Mouse (Mus musculus): Measurements from ENCODE around the gene Cfdp1. TPM values are rescaled to one million over a fixed set of nuclear protein-coding genes. Genes with fewer than 3 reads are reported as not detected.

Cfdp1 gene
- polyA plus RNA-seq, 1 experiment, result 97.6 TPM

DNA sequence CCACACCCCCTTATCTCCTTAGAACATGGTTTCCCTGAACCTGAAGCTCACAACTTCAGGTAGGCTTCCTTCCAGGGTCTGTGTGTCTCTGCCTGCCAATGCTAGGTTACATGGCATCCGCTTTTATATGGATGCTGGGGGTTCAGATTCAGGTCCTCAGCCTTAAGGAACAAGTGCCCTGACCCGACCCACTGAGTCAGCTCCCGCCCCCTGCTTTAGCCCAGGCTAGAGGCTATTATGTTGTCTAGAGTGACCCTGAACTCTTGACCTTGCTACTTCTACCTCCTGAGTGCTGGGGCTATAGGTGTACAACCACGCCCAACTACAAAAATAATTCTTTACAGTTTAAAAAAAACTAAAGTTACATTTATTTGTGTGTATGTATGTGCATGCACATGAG is 39.0 kb downstream of the Cfdp1 start:
- DNase-seq (ENCODE audit: low read depth), result no peak
- TF ChIP-seq POLR2A (IDR thresholded peaks at IDR 0.05; ENCODE audit: borderline replicate concordance, extremely low read depth, insufficient read depth, insufficient read length, poor library complexity, severe bottlenecking) (no peak), CTCF (IDR thresholded peaks at IDR 0.05; ENCODE audit: borderline replicate concordance, extremely low read depth, insufficient read depth, insufficient read length) (no peak)

DNA sequence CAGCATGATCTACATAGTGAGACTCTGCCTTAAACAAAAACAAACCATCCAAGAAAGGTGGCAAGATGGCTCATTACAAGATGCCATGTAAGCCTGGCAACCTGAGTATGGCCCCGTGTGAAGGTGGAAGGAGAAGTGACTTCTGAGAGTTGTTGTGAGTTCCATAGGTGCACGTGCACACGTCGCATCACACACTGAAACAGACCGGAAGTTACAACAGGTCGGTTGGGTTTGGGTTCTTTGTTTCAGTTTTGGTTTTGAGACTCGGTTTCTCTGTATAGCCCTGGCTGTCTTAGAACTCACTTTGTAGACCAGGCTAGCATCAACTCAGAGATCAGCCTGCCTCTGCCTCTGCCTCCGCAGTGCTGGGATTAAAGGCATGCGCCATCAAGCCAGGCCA is 40.3 kb downstream of the Cfdp1 start:
- TF ChIP-seq CTCF (IDR thresholded peaks at IDR 0.05; ENCODE audit: borderline replicate concordance, extremely low read depth, insufficient read depth, insufficient read length) (no peak), POLR2A (IDR thresholded peaks at IDR 0.05; ENCODE audit: borderline replicate concordance, extremely low read depth, insufficient read depth, insufficient read length, poor library complexity, severe bottlenecking) (no peak)
- DNase-seq (ENCODE audit: low read depth), result no peak

DNA sequence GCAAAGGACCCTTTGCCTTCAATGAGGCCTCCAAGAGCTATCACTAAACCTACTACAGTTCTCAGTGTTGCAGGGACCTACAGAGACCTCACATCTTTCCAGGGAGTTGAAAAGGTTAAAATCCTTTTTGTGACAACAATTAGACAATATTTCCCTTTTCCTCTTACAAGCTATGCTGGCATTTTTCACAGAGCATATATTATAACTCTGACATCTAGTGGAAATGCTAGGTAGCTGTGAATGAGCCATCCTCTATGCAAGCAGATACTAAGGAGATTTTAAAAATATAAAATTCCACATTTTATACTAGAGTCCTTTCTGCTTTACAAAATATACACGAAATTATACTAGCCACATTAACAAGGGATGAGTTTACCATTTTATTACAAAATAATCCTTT is 41.3 kb downstream of the Cfdp1 start:
- TF ChIP-seq CTCF (IDR thresholded peaks at IDR 0.05; ENCODE audit: borderline replicate concordance, extremely low read depth, insufficient read depth, insufficient read length), result no peak
- no peak for TF ChIP-seq POLR2A (IDR thresholded peaks at IDR 0.05; ENCODE audit: borderline replicate concordance, extremely low read depth, insufficient read depth, insufficient read length, poor library complexity, severe bottlenecking)
- DNase-seq (ENCODE audit: low read depth), result peak; percentile 65

DNA sequence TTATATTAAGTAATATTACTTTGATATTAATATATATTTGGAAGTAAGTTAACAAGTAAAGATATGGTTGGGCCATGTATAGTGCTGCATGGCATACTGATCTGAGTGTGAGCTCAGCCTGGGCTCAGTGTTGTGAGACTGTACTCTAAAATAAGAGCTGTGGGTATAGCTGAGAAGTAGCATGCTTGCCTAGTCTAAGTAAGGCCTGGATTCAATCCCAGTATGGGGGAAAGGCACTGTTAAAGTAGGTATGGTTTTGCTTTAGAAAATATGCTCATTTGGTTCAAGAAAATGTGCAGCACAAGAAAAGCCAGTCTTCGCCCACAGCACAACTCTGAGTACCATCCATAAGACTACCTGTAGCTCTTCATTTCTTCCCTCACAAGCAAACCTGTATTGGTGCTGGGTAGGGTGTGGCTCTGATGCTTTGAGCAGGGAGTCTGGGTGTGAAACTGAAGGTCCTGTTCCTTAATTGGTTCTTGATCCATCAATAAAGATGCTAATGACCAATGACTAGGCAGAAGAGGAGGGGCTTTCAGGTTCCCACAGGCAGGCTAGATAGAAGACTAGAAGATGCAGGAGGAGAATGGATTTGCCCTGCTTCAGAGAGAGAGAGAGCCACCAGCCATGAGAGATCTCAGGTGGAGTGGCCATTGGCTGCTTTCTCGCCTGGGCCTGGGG is 43.3 kb downstream of the Cfdp1 start:
- TF ChIP-seq POLR2A (IDR thresholded peaks at IDR 0.05; ENCODE audit: borderline replicate concordance, extremely low read depth, insufficient read depth, insufficient read length, poor library complexity, severe bottlenecking) (no peak), CTCF (IDR thresholded peaks at IDR 0.05; ENCODE audit: borderline replicate concordance, extremely low read depth, insufficient read depth, insufficient read length) (no peak)
- DNase-seq (ENCODE audit: low read depth), result peak; percentile 32

DNA sequence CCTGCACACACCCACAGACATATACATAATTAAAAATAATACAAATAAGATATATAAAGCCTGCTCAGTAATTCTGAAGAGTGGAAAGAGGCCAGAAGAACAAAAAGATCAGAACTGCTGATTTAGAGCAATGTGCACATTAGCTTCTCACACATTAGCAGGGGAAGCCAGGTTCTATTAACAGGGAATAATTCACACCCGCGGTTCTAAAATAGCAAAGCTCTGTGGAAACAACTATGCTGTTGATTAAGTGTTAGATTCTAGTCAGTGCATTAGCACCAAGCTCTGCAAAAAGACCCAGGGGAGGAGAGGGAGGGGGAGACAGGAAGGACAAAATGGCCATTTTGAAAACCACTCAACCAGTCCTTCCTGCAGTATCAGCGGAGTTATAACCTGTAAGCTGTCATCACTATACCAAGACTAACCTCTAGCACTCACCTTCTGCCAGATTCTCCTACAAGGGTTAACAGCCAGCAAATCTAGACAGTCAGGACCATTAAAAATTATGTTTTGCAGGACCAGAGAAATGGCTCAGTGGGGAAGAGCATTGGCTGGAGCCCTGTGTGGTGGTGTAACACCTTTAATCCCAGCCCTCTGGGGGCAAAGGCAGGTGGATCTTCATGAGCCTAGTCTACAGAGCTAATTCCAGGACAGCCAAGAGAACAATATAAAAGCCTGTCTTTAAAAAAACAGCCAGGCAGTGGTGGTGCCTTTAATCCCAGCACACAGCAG is 45.0 kb downstream of the Cfdp1 start:
- DNase-seq (ENCODE audit: low read depth), result peak; percentile 71

DNA sequence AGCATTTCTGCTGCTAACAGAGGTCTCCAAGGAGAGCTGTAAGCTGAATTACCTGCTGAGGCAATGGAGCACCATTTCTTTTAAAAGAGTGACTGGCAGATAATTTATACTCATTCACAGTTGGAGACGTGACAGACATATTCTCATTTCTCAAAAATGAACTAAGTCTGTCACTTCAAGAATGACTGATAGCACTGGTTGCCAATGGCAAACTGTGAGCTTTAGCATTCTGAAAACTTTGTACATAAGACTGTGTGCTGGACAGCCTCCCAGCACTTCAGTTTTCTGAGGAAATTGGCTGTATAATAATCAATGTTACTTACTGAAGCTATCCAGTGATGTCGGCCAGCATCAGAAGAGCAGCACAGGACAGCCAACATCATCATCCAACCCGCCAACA is 46.1 kb downstream of the Cfdp1 start:
- TF ChIP-seq POLR2A (IDR thresholded peaks at IDR 0.05; ENCODE audit: borderline replicate concordance, extremely low read depth, insufficient read depth, insufficient read length, poor library complexity, severe bottlenecking), result no peak
- peak; percentile 51 for DNase-seq (ENCODE audit: low read depth)

More for the DNA sequence above, 45.0 kb downstream of the Cfdp1 start:
- no peak for TF ChIP-seq CTCF (IDR thresholded peaks at IDR 0.05; ENCODE audit: borderline replicate concordance, extremely low read depth, insufficient read depth, insufficient read length)
- TF ChIP-seq POLR2A (IDR thresholded peaks at IDR 0.05; ENCODE audit: borderline replicate concordance, extremely low read depth, insufficient read depth, insufficient read length, poor library complexity, severe bottlenecking), result no peak

DNA sequence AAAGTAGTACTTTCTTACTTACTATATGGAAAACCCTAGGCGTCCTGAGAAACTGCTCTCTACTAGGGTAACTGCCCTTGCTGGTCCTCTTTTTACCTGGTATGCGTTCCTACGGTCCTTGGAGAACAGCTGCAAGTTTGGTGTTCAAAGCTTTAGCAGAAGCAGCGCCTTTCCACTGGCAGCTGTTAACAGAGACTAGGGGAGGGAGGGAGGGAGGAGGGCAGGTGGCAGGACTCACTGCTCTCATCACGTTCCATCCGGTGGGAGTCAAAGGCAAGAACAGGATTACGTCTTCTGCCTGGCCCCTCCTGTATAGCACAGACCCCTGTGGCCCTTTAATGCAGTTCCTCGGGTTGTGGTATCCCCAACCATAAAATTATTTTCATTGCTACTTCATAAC is 50.7 kb downstream of the Cfdp1 start:
- DNase-seq (ENCODE audit: low read depth), result no peak
- no peak for TF ChIP-seq POLR2A (IDR thresholded peaks at IDR 0.05; ENCODE audit: borderline replicate concordance, extremely low read depth, insufficient read depth, insufficient read length, poor library complexity, severe bottlenecking)
- no peak for TF ChIP-seq CTCF (IDR thresholded peaks at IDR 0.05; ENCODE audit: borderline replicate concordance, extremely low read depth, insufficient read depth, insufficient read length)

DNA sequence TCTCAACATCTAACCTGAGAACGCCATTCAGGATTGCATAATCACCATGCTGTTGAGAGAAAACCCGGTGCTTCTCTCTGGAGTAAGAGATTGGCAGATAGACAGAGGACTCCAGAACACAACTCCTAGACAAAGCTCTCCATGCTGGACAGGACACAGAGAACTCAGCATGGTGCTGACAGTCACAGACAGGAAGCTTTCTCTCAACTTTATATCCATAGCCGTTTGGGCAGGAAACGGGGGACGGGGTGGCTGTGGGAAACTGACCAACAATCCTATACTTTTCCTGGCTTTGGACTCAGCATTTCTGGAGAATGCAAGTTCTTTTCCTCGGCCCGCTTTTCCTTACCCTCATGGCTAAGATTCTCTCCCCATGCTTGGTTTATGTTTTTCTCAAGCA is 51.8 kb downstream of the Cfdp1 start:
- TF ChIP-seq CTCF (IDR thresholded peaks at IDR 0.05; ENCODE audit: borderline replicate concordance, extremely low read depth, insufficient read depth, insufficient read length) (no peak), POLR2A (IDR thresholded peaks at IDR 0.05; ENCODE audit: borderline replicate concordance, extremely low read depth, insufficient read depth, insufficient read length, poor library complexity, severe bottlenecking) (no peak)
- no peak for DNase-seq (ENCODE audit: low read depth)

DNA sequence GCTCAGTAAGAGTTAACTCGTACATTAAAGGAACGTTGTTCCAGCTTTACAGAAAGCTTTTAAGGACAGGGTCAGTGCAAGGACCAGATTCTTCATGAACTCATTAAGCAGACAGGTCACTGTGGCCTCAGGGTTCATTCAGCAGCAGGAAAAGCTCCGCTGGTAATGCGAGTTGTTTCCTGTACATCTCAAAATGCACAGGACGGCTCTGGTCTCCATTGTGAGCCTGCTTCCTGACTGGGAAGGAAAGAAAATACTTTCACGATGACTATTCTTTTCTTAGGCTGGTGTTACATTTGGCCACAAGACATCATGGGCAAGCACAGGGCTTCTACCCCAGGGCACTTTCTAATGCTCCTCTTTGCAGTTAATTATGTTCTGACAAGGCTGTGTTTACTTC is 52.6 kb downstream of the Cfdp1 start:
- no peak for TF ChIP-seq CTCF (IDR thresholded peaks at IDR 0.05; ENCODE audit: borderline replicate concordance, extremely low read depth, insufficient read depth, insufficient read length)

DNA sequence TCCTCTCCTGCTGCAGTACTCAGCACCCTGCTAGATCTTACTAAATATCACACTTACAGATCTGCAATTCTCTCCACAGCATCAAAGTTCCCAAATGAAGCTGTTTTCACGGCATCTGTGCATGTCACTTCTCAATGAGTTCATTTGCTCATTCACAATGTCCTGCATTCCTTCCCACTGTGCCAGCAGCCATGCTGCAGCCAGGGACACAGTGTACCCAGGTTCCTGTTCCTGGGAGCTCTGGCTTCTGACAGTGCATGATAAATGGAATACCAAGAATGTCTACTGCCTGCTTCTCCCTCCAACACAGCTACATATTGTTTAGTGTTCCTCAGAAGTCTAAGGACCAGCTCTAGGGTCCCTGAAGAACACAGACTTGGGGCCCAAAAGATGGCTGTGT is 57.6 kb downstream of the Cfdp1 start:
- no peak for DNase-seq (ENCODE audit: low read depth)
- no peak for TF ChIP-seq POLR2A (IDR thresholded peaks at IDR 0.05; ENCODE audit: borderline replicate concordance, extremely low read depth, insufficient read depth, insufficient read length, poor library complexity, severe bottlenecking)
- TF ChIP-seq CTCF (IDR thresholded peaks at IDR 0.05; ENCODE audit: borderline replicate concordance, extremely low read depth, insufficient read depth, insufficient read length), result no peak

More for the DNA sequence above, 52.6 kb downstream of the Cfdp1 start:
- no peak for DNase-seq (ENCODE audit: low read depth)

DNA sequence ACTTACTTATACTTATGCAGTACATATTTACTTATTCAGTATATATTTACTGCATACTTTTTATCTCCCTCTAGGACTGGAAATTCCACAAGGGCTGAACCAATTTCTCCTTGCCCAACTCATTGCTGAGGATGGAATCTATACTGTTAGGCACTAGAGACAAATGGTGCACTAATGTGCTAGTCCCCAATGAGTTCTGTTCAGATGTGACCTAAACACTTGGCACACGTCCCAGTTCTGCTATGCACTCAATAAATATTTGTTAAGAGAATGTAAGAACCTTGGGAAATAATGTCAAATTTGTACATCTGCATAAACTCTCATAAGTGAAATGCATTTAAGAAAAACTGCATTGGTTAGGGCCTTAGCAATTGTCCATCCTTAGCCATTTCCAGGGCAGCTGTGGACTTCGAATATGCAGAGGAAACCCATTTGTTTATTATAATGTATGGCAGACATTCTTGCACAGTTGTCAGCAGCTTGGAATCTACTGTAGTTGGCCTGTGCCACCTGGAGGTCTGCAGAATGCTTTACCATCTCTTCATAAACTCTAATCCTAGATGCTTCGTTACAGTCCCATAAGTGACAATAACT is 60.7 kb downstream of the Cfdp1 start:
- TF ChIP-seq CTCF (IDR thresholded peaks at IDR 0.05; ENCODE audit: borderline replicate concordance, extremely low read depth, insufficient read depth, insufficient read length) (no peak), POLR2A (IDR thresholded peaks at IDR 0.05; ENCODE audit: borderline replicate concordance, extremely low read depth, insufficient read depth, insufficient read length, poor library complexity, severe bottlenecking) (no peak)
- DNase-seq (ENCODE audit: low read depth), result no peak

DNA sequence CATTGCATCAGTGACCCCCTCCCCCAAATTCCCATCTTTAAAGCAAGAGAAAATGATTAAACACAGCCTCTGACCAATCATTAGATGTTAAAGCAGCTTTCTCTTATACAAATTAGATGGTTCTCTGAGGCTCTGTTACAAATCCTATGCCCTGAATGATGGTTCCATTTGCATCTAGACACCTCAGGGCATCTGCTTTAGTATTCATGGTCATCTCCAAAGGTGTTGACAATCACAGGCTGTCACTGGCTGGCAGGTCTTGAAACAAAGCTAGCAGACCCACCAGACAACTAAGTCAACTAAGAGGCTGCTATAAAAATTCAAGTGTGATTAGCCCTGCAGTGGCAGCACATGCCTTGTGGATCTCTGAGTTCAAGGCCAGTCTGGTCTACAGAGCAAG is 64.5 kb downstream of the Cfdp1 start:
- peak; percentile 65 for DNase-seq (ENCODE audit: low read depth)
- TF ChIP-seq CTCF (IDR thresholded peaks at IDR 0.05; ENCODE audit: borderline replicate concordance, extremely low read depth, insufficient read depth, insufficient read length) (no peak), POLR2A (IDR thresholded peaks at IDR 0.05; ENCODE audit: borderline replicate concordance, extremely low read depth, insufficient read depth, insufficient read length, poor library complexity, severe bottlenecking) (no peak)

Data from brain, embryonic 14.5 days (tissue).